Mouse (Mus musculus): Measurements from ENCODE around the gene Myo1e. TPM values are rescaled to one million over a fixed set of nuclear protein-coding genes. Genes with fewer than 3 reads are reported as not detected.

Myo1e gene
- total RNA-seq, 2 experiments from 2014 or later: 14.1 to 14.7 TPM

GRCm38 (mm10) chr9:70409743-70410142, 202.6 kb downstream of the Myo1e start:
- no peak for DNase-seq (ENCODE audit: extremely low spot score in 1 of 2, low spot score in 2 of 2)
- no peak for TF ChIP-seq CTCF (IDR thresholded peaks at IDR 0.05)
- intact Hi-C loops (cut with DNase I): loop anchor here (10.0 kb wide), 1 partner anchor 665 kb away; no protein-coding TSS in a partner anchor
- no peak overlapping the region for H3K4me3 ChIP-seq
- no peak overlapping the region for H3K27ac ChIP-seq

- no peak for TF ChIP-seq CTCF (IDR thresholded peaks at IDR 0.05)
- DNase-seq (ENCODE audit: extremely low spot score in 1 of 2, low spot score in 2 of 2): no peak
- intact Hi-C loops (cut with DNase I): loop anchor here (10.0 kb wide), 1 partner anchor 664 kb away; no protein-coding TSS in a partner anchor
- no peak overlapping the region for H3K4me3 ChIP-seq
- H3K27ac ChIP-seq: no peak overlapping the region
These were observed 203.5 kb downstream of the Myo1e start for GRCm38 (mm10) chr9:70410668-70411067.

GRCm38 (mm10) chr9:70413038-70413437, 205.9 kb downstream of the Myo1e start:
- H3K27ac ChIP-seq: no peak overlapping the region
- no peak for TF ChIP-seq CTCF (IDR thresholded peaks at IDR 0.05)
- intact Hi-C loops (cut with DNase I): loop anchor here (10.0 kb wide), 1 partner anchor 662 kb away; no protein-coding TSS in a partner anchor
- no peak overlapping the region for H3K4me3 ChIP-seq
- no peak for DNase-seq (ENCODE audit: extremely low spot score in 1 of 2, low spot score in 2 of 2)

GRCm38 (mm10) chr9:70416412-70416811, 209.3 kb downstream of the Myo1e start:
- Histone ChIP-seq H3K4me3 (no peak overlapping the region), H3K27ac (no peak overlapping the region)
- no peak for DNase-seq (ENCODE audit: extremely low spot score in 1 of 2, low spot score in 2 of 2)
- peak; percentile 40 for TF ChIP-seq CTCF (IDR thresholded peaks at IDR 0.05)
- intact Hi-C loops (cut with DNase I): loop anchor here (10.0 kb wide), 1 partner anchor 658 kb away; no protein-coding TSS in a partner anchor

DNA sequence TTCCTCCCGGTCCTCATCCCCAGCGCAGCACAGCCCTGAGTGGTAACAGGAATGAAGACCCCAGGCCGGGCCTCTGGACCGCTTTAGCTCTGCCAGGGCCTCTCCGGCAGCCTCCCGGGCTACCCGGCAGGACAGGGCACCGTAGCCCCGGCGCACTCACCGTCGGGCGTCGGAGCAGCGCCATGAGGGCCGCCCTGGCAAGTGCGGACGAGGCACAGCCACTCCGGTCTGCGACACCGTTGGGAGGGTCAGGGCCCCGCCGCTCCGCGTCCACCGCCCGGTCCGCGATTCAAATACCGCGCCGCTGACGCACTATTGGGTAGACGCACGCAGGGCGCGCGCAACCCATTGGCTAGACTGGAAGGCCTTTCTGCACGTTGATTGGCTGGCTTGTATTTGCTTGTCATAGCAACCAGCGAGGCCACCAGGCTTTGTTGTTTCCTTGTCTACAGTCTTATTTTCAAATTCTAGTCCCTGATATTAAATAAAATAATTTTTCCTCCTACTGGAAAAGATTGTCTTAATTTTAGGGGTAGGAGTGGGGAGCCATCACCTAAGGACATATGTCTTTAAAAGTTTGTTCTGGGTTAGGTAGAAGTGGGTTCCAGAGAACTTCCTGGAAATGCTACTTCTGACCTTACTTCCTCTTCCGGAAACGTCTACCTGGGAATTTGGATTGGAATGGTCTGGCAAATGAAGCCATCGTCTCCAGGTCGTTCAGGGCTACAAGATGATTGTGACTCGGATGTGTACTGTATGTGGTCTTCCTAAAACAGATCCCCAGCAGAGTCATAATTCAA, 214.3 kb downstream of the Myo1e start, which contains the start of gene Ccnb2:
Gene Ccnb2, minus strand, starts transcription at position 291 of the 800 bp plus-strand sequence.
- TF ChIP-seq CTCF (IDR thresholded peaks at IDR 0.05): no peak; the same call in 1 of the 2 replicates
- DNase-seq (ENCODE audit: extremely low spot score in 1 of 2, low spot score in 2 of 2): peak; percentile 74 to 79
- no peak within 1 kb of the TSS for H3K27ac ChIP-seq
- intact Hi-C loops (cut with DNase I): no loop called here
- peak within 1 kb of the TSS; percentile 36 for H3K4me3 ChIP-seq

- H3K27ac ChIP-seq: no peak overlapping the region
- no peak for TF ChIP-seq CTCF (IDR thresholded peaks at IDR 0.05)
- intact Hi-C loops (cut with DNase I): no loop called here
- H3K4me3 ChIP-seq: no peak overlapping the region
- DNase-seq (ENCODE audit: extremely low spot score in 1 of 2, low spot score in 2 of 2): no peak
These were observed 215.5 kb downstream of the Myo1e start for GRCm38 (mm10) chr9:70422661-70423060.

DNA sequence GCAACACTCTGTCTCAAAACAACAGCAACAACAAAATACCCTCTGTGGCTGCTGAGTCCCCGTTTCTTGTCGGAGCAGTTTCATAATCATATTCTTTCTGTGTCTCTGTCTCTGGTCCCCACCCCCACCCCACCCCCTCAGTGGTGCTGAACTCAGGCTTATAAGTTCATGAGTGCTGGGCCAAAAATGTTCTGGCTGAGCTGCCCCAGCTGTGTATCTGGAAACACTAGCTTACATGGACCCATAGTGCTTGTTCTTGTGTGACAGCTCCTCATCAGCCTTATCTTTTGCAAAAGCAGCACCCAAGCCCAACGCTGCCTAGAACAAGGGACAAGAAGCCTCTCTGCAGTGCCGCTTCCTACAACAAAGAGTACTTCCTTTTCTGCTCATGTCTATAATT, 232.8 kb downstream of the Myo1e start:
- intact Hi-C loops (cut with DNase I): no loop called here
- Histone ChIP-seq H3K4me3 (no peak overlapping the region), H3K27ac (no peak overlapping the region)
- TF ChIP-seq CTCF (IDR thresholded peaks at IDR 0.05): no peak
- no peak for DNase-seq (ENCODE audit: extremely low spot score in 1 of 2, low spot score in 2 of 2)

DNA sequence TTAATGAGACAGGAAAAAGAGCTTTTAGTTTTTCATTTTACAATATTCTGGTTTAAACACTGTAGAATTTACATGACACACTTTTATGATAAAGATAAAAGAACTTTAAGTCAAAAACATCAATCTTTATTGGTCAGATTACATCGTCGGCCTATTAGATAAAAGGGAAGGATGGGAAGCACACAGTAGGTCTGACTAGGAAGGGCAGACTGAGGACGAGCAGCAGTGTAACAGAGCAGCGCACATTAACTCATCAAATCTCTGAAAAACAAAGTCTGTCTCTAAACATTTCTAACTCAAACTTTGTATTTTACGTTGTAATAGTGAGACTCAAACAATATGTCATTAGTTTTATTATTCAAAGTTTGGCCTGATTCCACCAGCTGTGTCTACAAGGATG, 241.9 kb downstream of the Myo1e start:
- no peak overlapping the region for H3K4me3 ChIP-seq
- intact Hi-C loops (cut with DNase I): no loop called here
- no peak for TF ChIP-seq CTCF (IDR thresholded peaks at IDR 0.05)
- no peak for DNase-seq (ENCODE audit: extremely low spot score in 1 of 2, low spot score in 2 of 2)
- no peak overlapping the region for H3K27ac ChIP-seq

Small RNA genes within 50 kb of the gene (microRNA-seq; reads per million reads assigned to microRNA genes)
- 0.24 to 0.72 reads per million in 2 experiments for gene Mir5626

Other genes starting within 250 kb of the Myo1e start
- gene Bnip2, start 217.9 kb upstream of the Myo1e start, total RNA-seq (2021): 10 to 100 TPM; 42.9 to 43.2 TPM
- gene Gtf2a2, start 194.8 kb upstream of the Myo1e start, total RNA-seq (2021): 10 to 100 TPM; 52.5 to 58.4 TPM
- not detected for gene Gcnt3, start 169.3 kb upstream of the Myo1e start, total RNA-seq (2021)
- 100 to 1,000 TPM; 190 to 198 TPM for gene Fam81a, start 64.8 kb upstream of the Myo1e start, total RNA-seq (2021)
- 1 to 10 TPM; 1.7 to 1.9 TPM for gene Ccnb2, start 214.2 kb downstream of the Myo1e start, total RNA-seq (2021)